Mouse (Mus musculus): Measurements from ENCODE around the gene Dazap2. TPM values are rescaled to one million over a fixed set of nuclear protein-coding genes. Genes with fewer than 3 reads are reported as not detected.

The Dazap2 gene
- polyA plus RNA-seq, 1 experiment from 2014 or later: 210 TPM

DNA sequence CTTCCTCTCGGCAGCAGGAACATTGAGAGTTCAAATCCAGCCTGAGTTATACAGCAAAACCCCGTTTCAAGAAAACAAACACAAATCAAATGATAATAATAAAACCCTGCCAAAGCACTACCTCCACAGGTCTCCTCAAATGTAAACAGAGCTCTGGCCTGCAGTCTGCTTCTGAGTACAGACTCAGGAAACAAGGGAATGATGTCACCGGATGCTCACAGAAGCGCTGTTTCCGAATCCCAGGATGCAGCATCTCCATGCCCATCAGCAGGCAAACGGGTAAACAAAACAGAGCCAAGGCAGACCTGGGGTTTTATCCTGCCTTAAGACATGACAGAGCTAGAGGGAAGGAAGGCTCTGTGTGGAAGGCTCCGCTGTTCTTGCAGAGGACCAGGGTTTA is 13.6 kb downstream of the Dazap2 start:
- H3K4me3 ChIP-seq (ENCODE audit: low read depth, low read length): no peak overlapping the region
- H3K9ac ChIP-seq: no peak overlapping the region
- no peak for TF ChIP-seq CTCF (IDR thresholded peaks at IDR 0.05; ENCODE audit: low read depth)
- no peaks in the 10 kb centered on the region for H3K4me1 ChIP-seq (ENCODE audit: insufficient read depth)
- H3K4me2 ChIP-seq: no peak overlapping the region
- H3K27me3 ChIP-seq (ENCODE audit: insufficient read depth, low read length): no peaks in the 10 kb centered on the region
- 43% methylated on average over 7 of the region's 7 CpGs for WGBS
- H3K36me3 ChIP-seq (ENCODE audit: insufficient read depth): no peaks in the 10 kb centered on the region
- no peak overlapping the region for H3K27ac ChIP-seq (ENCODE audit: low read depth)
- DNase-seq (peak; percentile 68), ATAC-seq (ENCODE audit: insufficient read depth) (no peak)
- no peaks in the 10 kb centered on the region for H3K9me3 ChIP-seq (ENCODE audit: low read depth, low read length)

DNA sequence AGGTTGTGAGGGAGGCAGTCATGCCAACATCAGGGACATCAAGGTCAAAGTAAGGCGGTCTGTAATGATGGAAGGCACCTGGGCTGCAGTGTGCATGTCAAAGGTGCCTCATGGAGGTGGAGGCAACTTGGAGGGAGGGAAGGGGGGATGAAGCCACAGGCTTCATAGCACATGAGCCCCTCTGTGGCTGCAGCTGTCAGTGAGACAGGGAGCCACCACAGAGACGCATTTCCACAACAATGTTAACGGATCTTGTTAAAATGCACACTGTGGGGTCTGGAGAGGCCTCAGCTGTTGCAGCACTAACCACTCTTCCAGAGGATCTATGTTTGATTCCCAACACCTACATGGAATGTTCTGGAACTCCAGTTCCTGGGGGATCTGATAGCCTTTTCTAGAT is 15.0 kb downstream of the Dazap2 start:
- Histone ChIP-seq H3K4me1 (ENCODE audit: insufficient read depth) (no peaks in the 10 kb centered on the region), H3K36me3 (ENCODE audit: insufficient read depth) (no peaks in the 10 kb centered on the region), H3K9me3 (ENCODE audit: low read depth, low read length) (no peaks in the 10 kb centered on the region), H3K4me2 (no peak overlapping the region), H3K27ac (ENCODE audit: low read depth) (no peak overlapping the region), H3K27me3 (ENCODE audit: insufficient read depth, low read length) (peaks cover 10% of the 10 kb centered on the region), H3K9ac (no peak overlapping the region), H3K4me3 (ENCODE audit: low read depth, low read length) (no peak overlapping the region)
- no peak for DNase-seq
- WGBS: 65% methylated on average over 3 of the region's 3 CpGs
- no peak for ATAC-seq (ENCODE audit: insufficient read depth)
- no peak for TF ChIP-seq CTCF (IDR thresholded peaks at IDR 0.05; ENCODE audit: low read depth)

DNA sequence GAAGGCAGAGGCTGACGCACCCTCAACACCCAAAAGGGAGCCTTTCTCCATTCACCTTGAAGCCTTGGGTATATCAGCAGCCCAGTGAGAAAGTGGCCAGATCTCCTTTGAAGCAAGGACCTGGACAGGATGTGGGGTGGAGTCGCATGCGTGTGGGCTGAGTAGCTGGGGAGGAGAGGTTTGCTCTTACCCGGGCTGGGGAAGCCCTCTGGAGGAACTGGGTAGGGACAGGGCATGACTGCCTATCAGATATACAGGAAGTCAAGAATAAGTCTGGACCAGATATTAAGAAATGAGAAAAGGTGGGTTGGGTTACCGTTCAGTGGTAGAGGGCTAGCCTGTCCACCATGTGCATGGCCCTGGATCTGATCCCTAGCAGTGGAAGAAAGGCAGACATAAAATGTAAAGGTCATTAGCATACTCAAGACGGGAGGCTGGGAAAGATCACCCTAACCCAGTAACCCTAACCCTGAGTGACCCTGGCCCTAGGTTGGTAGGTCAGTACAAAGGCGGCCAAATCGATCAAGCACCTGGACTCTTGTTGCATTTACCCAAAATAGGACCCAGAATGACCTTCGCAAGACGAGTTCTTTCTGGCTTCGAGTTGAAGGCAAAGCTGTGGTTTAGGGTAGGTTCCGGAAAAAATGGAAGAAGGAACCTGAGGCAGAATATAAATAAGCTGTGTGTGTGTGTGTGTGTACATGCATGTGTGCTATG is 16.5 kb downstream of the Dazap2 start:
- Histone ChIP-seq H3K4me3 (ENCODE audit: low read depth, low read length) (no peak overlapping the region), H3K9me3 (ENCODE audit: low read depth, low read length) (no peaks in the 10 kb centered on the region), H3K4me1 (ENCODE audit: insufficient read depth) (no peaks in the 10 kb centered on the region), H3K27ac (ENCODE audit: low read depth) (no peak overlapping the region), H3K4me2 (no peak overlapping the region), H3K36me3 (ENCODE audit: insufficient read depth) (no peaks in the 10 kb centered on the region), H3K9ac (no peak overlapping the region), H3K27me3 (ENCODE audit: insufficient read depth, low read length) (peaks cover 25% of the 10 kb centered on the region)
- no peak for ATAC-seq (ENCODE audit: insufficient read depth)
- DNase-seq: no peak
- no peak for TF ChIP-seq CTCF (IDR thresholded peaks at IDR 0.05; ENCODE audit: low read depth)
- 75% methylated on average over 12 of the region's 12 CpGs for WGBS

DNA sequence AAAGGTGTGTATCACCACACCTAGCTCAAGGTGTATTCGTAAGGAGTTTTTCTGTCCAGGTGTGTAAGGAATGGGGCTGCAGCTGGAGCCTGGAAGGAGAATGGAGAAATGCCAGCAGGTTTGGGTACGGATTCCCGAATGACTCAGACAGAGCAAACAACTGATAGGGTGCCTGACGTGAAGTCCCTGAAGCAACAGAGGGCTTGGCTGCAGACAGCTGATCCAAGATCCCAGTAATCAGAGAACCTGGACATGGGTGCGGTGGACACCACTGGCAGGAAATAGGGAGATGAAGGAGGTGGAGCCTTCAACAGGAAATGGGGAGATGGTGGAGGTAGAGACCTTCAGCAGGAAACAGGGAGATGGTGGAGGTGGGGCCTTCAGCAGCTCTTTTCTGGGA is 17.2 kb downstream of the Dazap2 start:
- no peak overlapping the region for H3K4me3 ChIP-seq (ENCODE audit: low read depth, low read length)
- H3K4me2 ChIP-seq: no peak overlapping the region
- no peaks in the 10 kb centered on the region for H3K9me3 ChIP-seq (ENCODE audit: low read depth, low read length)
- H3K36me3 ChIP-seq (ENCODE audit: insufficient read depth): no peaks in the 10 kb centered on the region
- peaks cover 32% of the 10 kb centered on the region for H3K27me3 ChIP-seq (ENCODE audit: insufficient read depth, low read length)
- DNase-seq: no peak
- no peak for ATAC-seq (ENCODE audit: insufficient read depth)
- no peaks in the 10 kb centered on the region for H3K4me1 ChIP-seq (ENCODE audit: insufficient read depth)
- 67% methylated on average over 5 of the region's 5 CpGs for WGBS
- TF ChIP-seq CTCF (IDR thresholded peaks at IDR 0.05; ENCODE audit: low read depth): no peak
- H3K27ac ChIP-seq (ENCODE audit: low read depth): no peak overlapping the region
- H3K9ac ChIP-seq: no peak overlapping the region

DNA sequence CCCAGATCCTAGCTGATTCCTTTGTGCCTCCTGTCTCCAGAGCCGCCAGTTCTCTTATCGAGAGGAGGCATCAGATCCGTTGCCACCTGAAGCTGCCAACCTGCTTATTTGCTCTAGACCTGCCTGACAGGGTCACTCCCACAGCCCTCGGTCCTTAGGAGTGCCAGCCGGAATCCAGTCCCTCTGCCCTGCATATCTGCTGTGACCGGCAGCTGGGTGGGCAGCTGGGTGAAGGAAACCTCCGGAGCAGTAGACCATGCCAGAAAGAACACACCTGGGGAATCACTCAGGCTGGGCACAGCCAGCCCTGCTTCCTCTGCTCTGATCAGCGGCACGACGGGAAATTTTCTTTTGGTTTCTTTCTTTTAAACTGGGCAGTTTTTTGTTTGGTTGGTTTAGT is 18.2 kb downstream of the Dazap2 start:
- no peaks in the 10 kb centered on the region for H3K36me3 ChIP-seq (ENCODE audit: insufficient read depth)
- TF ChIP-seq CTCF (IDR thresholded peaks at IDR 0.05; ENCODE audit: low read depth): no peak
- H3K4me3 ChIP-seq (ENCODE audit: low read depth, low read length): no peak overlapping the region
- H3K27ac ChIP-seq (ENCODE audit: low read depth): no peak overlapping the region
- no peak overlapping the region for H3K9ac ChIP-seq
- H3K4me1 ChIP-seq (ENCODE audit: insufficient read depth): no peaks in the 10 kb centered on the region
- ATAC-seq (ENCODE audit: insufficient read depth) (no peak), DNase-seq (no peak)
- peaks cover 39% of the 10 kb centered on the region for H3K27me3 ChIP-seq (ENCODE audit: insufficient read depth, low read length)
- H3K9me3 ChIP-seq (ENCODE audit: low read depth, low read length): no peaks in the 10 kb centered on the region
- 70% methylated on average over 10 of the region's 10 CpGs for WGBS
- H3K4me2 ChIP-seq: no peak overlapping the region

DNA sequence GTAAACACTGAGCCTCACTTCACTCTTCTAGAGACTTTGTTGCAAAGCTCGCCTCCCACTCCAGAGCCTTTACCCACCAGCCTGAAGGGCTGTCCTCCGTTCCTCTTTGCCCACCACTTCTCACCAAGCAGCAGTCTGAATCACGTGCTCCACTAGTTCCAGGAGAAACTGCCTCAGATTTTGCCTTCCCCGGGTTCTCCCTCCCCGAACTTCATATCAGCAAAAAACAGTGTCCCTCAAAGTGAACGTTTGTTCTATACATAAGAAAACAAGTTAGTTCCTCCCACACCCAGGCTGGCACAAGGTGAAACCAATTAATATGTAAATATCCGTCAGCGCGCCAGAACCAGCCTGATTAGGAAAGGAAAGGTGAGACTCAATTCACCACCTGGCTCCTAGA is 20.1 kb downstream of the Dazap2 start:
- Histone ChIP-seq H3K4me2 (no peak overlapping the region), H3K27me3 (ENCODE audit: insufficient read depth, low read length) (peaks cover 45% of the 10 kb centered on the region), H3K4me3 (ENCODE audit: low read depth, low read length) (no peak overlapping the region), H3K9me3 (ENCODE audit: low read depth, low read length) (no peaks in the 10 kb centered on the region), H3K36me3 (ENCODE audit: insufficient read depth) (no peaks in the 10 kb centered on the region), H3K27ac (ENCODE audit: low read depth) (no peak overlapping the region), H3K9ac (no peak overlapping the region), H3K4me1 (ENCODE audit: insufficient read depth) (no peaks in the 10 kb centered on the region)
- TF ChIP-seq CTCF (IDR thresholded peaks at IDR 0.05; ENCODE audit: low read depth): no peak
- DNase-seq (no peak), ATAC-seq (ENCODE audit: insufficient read depth) (no peak)
- WGBS: 8% methylated on average over 9 of the region's 9 CpGs

DNA sequence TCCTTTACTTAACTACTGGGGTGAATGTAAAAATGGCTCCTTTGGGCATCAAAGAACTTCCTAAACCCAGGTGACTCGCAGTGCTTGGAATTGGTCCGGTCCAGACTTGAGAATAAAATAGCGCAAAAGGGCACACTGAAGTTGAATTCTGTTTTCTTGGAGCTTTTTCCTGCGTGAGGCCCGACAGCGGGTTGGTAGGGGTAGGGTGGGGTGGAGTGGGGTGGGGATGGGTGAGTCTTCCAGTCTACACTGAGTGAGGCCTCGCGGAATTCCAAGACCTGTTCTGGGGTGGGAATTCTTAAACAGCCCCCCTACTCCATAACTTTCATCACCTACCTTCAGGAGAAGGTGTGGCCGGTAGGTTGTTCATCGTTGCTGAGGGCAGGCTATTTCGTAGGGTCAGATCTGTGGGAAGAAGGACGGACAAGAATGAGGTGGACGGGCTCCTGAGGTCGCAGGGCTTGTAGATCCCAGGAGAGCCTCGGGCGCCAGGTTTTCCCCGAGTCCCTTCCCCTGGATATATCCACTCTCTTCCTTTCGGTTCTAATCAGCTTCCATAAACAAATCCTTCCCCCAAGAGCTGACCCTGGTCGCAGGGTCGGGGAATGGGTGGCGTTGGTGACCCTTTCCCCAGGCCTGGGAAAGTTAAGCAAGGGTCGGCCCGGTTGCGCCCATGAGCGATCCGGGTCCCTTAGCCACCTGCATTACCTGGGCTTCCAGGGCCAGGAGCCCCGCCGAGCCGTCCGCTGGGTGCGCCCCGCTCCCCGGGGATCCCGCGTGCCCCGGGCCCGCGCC is 20.9 kb downstream of the Dazap2 start:
- no peaks in the 10 kb centered on the region for H3K4me1 ChIP-seq (ENCODE audit: insufficient read depth)
- H3K9me3 ChIP-seq (ENCODE audit: low read depth, low read length): no peaks in the 10 kb centered on the region
- no peak overlapping the region for H3K27ac ChIP-seq (ENCODE audit: low read depth)
- DNase-seq (no peak), ATAC-seq (ENCODE audit: insufficient read depth) (no peak; the same call in 1 of the 2 replicates)
- H3K27me3 ChIP-seq (ENCODE audit: insufficient read depth, low read length): peaks cover 45% of the 10 kb centered on the region
- peak overlapping the region; percentile 57 for H3K4me3 ChIP-seq (ENCODE audit: low read depth, low read length)
- peak overlapping the region; percentile 52 for H3K9ac ChIP-seq
- H3K36me3 ChIP-seq (ENCODE audit: insufficient read depth): no peaks in the 10 kb centered on the region
- no peak for TF ChIP-seq CTCF (IDR thresholded peaks at IDR 0.05; ENCODE audit: low read depth)
- H3K4me2 ChIP-seq: peak overlapping the region; percentile 92
- 2% methylated on average over 38 of the region's 38 CpGs for WGBS
